Mouse (Mus musculus) kidney, postnatal 4 days (tissue): Measurements from ENCODE around the gene Cdx2.
A peak's percentile ranks its signal among the peaks of the same experiment; 100 is the strongest.

ENCODE experiments used
- DNase-seq, 2 experiments: peaks; one replicate each; pipeline ENCODE4 v3.0.0; 2021; ENCODE audit warnings: mixed read lengths in 2 of 2

Cdx2 gene

DNA sequence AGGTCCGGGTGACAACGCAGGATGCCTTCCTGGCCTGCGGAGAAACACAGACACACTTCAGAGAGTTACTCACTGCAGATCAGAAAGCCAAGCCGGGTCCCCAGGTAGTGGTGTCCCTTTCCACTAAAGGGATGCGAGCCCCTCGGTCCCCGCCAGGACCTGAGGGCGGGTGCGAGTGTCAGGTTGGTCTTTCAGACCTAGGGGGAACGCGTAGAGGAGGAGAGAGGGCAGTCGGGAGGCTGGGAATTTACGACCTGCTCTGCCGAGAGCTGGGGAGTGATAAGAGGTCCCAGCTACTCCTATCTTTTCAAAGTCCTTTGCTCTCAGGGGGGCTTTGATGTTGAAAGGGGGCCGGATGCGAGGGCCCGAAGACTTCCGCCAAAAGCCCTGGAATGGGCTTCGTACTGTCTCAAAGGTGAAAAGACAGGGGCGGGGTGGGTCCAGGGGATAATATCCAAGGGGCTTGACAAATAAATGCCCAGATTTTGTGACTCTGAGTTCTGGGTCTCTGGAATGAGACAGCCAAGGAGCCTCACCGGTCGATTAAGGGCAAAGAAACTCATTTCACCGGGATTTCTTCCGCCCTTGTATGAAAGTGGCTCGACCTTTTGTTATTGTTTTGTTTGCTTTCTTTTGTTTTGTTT is 8.5 kb upstream of the Cdx2 start:
- DNase-seq, result no peak

DNA sequence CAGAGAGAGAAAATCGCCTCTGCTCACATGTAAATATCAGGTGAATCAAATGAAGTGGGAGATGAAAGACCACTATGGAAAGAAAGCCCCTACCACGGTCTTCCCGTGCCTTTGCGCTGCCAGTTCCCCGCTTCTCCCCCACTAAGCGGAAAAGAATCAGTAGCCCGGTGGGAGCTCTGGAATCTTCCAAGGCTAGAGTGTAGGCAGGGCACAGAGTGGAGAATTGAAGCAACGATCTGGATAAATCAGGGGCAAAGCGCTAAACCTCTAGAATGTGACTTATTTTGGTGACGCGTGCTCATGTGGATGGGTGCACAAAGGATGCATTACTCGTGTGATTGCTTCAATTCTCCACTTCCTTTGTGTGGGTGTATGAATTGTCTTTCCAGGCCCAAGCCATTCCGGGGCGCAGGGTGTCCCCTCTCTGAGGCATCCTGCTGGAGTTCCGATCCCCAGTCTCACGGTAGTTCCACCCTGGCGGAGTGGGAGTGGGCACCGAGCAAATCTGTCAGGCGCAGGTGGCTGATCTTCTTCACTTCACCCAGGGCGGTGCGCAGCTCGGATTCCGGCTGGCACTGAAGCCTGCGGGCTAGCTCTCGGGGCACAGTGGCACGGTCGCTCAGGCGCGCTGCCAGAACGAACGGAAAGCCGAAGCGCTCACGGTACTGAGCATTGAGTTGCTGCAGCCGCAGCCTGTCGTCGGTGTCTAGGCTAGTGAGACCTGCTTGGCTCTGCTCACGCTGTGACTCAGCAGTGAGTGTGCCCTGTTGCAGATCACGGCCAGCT is 7.8 kb upstream of the Cdx2 start:
- peak in 1 of 2 experiments; percentile 41 for DNase-seq

DNA sequence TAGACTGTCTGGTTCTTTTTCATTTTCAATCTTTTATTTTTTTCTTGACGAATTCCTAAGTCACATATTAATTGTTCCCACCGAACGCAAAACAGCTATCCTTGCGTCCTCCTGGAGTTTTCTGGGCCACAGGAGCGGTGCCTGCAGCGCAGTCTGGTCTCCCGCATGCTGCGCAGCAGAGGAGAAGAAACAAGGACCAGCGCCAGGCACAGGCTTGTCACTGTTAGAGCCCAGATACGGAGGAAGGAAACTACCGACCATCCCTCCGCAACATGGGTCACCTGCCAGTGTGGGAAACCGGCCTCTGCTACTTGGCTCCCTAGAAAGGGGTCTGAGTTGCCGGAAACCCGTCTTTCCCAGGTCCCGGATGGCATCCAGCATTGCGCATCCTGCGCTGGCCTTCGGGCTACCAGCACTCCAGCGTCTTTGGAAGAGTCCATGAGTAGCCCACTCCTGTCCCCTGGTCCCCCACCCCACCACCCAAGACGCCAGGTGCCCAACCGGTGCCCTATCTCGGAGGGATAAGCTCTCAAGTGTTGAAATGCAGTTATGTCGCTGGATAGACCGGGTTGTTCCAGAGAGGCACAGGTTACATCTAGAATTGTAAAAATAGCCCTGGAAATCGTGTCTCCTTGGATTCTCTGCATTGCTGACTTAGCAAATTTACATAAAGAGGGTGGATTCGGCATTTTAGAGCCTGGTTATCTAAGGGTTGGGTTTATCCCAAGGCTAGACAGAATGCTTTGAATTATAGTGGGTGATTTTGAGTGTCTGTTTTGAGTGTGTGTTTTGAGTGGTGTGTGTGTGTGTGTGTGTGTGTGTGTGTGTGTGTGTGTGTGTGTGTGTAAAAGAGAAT is 6.0 kb upstream of the Cdx2 start:
- no peak for DNase-seq

DNA sequence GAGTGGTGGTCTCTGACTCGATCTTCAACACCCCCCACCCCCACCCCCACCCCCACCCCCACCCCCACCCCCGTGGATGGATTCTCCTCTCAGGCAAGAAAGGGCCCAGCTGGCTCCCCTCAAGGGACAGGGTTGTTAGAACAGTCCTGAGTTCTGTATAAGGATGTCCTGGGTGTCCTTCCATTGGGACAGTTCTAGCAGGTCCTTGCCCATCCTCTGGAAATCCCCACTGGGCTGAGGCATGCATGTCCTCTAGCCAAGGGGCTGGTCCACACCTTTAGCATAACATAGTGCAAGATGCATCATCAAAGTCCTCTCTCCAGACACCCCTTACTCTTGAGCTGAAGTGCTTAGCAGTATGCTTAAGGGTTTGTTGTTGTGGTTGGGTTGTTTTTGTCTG is 2.7 kb upstream of the Cdx2 start:
- no peak for DNase-seq

DNA sequence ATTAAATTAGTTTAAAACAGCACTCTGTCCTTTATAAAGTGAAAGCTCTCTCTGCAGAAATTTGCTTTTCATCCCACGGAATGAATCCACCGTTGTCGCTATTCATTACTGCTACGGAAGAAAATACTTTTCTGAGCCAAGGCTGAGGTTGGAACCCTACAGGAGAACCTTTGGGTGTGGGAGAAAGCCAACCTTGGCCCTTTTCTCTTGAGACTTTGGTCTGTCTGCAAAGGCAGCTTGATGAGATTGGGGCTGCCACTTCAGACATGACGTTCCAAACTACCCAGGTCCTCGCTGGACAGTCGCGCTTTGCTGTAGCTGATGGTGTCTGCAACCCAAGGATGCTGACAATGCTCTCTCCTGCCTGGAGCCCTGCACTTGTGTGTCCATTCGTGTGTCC is 1.4 kb upstream of the Cdx2 start:
- DNase-seq, result no peak

DNA sequence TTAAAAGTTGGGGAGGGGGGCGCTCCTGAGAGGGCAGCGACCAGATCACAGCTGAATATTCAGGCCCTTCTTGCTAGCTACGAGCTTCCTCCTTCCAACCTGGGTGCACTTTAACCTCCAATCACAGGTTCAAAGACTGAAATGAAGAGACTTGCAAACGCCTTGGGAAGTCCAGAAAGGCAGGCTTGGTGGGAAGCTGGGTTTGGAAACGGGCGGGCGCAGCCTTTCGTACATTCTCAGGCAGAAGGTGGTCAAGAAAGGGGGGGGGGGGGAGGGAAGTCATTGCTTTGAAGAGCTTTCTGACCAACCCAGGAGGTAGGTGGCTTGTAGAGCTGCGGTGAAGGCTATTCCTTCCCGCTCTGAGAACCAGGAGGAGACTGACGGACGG is 322 bp upstream of the Cdx2 start:
- no peak for DNase-seq

DNA sequence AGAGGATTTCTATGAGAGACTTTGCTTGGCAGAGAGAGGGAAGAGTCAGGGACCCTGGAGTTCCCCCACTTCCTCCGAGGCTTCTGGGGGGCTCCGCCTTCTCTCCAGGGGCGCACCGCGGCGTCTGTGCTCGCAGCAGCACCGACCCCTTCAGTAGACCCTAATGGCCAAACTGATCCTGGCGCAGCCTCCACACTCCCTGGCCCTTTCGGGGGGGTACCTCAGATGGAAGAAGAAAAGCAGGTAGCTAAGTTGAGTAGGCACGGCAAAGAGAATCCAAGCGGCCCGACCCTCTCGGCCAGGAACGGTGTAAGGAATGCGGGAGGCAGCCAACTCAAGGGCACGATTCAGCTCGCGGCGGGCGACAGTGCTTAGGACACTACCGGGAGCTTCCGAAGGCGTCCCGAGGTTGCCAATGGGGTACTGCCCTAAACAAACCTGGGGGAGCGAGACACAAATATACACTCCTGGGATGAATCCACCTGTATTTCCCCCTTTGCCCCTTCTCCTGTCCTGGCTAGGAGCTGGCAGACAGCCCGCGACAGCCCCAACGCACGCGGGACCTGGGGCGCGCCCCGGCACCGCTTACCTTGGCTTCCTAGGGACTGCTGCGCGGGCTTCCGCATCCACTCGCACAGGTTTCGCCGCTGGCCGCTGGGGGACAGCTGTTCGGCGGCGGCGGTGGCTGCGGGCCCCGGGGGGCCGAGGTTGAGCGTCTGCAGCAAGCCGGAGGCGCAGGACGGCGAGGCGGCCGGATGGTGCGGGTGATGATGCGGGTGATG is 1.0 kb downstream of the Cdx2 start:
- DNase-seq, result no peak

DNA sequence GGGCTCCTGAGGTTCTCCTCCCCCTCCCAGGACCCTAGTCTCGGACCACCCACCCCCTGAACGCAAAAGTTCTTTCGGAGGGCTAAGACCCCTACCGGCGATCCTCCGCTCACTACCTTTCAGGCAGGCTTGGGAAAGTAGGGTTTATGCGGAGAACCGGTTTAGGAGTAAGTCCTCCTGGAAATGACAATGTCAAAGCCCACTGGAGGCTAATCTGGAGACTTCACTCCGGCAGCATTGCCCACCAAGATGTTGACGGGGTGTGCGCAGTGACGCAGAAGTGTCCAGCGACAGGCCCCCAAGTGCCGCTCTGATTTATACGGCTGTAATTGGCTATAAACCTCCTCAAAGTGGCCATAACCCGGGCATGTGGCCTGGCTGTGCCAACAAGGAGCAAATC is 1.9 kb downstream of the Cdx2 start:
- DNase-seq, result no peak

DNA sequence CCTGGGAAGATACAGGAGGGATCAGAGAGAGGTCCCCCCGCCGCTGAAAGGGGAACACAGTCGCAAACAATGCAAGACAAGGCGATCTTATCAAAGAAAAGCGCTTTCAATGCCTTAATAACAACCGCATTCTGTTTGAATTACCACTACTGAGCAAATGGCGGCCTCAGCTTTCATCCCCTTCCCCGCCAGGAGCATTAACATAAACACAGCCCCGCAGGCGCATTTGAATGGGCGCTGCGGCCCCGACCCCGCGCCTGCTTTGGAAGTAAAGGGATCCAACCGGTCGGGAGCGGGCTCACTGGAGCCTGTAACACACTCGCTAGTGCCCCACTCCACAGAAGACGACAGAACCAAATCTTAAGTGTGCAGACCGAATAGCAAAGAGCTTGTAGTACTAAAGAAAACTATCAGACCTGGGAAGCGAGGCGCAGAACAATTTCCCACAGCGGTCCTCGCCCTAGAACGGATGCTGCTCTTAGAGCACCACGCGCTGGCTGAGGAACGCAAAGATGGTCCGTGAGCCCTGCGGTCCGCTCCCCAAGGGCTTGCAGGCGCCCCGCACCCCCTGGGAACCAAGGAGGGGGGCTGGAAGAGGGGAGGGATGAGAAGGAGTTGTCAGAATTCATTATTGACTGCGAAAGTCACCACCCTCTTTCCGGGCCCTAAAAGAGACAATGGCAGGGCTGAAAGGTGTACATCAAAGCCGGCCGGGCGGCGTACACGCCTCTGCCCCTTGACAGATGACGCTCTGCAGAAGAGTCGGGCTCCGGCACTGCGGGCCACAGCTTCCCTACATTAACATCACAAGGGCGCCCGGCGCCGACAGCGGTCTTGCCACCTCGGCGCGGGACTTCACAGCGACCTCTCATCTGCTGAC is 2.6 kb downstream of the Cdx2 start:
- DNase-seq, result no peak

DNA sequence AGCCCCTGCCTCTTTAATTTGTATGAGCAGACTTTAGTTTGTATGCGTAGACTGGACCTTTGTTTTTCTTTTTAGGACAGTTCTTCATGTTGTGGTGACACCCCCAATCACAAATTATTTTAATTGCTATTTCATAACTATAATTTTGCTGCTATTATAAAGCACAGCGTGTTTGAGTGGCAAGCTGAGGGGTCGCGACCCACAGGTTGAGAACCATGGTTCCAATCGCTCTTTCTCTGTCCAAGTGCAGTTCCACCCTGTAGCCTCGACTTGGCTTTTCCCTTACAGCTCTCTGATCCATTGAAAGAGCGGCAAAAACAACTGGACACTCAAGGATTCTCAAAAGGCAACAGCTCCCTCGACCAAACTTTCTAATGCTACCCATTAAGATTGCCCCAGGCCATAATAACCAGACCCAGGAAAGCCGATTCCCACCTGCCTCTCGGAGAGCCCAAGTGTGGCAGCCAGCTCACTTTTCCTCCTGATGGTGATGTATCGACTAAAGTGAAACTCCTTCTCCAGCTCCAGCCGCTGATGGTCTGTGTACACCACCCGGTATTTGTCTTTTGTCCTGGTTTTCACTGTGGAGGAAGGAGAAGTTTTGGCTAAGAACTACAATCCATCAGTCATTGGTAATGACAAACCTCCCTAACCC is 4.2 kb downstream of the Cdx2 start:
- DNase-seq, result no peak

DNA sequence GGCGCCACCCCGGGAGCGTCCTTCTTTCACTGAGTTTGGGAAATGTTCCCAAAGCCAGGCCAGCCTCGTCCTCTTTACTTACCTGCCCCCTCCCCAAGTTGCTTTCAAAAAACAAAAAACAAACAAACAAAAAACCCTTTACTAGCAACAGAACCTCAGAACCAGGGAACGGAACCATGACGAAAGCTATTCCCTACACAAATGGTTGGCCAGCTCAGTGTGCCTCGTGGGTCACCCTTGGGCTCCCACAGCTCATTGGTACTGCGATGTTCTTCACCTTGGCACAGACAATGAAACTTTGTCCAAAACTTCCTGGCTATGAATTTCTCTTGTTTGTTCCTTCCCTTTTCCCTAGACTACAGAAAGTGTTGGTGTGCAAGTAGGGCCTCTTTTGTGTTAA is 4.9 kb downstream of the Cdx2 start:
- no peak for DNase-seq

DNA sequence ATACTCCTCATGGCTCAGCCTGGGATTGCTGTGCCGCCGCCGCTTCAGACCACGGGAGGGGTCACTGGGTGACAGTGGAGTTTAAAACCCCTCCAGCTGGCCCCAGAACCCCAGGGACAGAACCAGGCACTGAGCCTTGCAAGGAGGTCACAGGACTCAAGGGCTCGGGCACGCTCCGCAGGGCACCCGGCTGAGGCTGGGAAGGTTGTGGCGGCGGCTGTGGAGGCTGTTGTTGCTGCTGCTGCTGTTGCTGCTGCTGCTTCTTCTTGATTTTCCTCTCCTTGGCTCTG is 5.3 kb downstream of the Cdx2 start:
- DNase-seq, result peak in 1 of 2 experiments; percentile 43

DNA sequence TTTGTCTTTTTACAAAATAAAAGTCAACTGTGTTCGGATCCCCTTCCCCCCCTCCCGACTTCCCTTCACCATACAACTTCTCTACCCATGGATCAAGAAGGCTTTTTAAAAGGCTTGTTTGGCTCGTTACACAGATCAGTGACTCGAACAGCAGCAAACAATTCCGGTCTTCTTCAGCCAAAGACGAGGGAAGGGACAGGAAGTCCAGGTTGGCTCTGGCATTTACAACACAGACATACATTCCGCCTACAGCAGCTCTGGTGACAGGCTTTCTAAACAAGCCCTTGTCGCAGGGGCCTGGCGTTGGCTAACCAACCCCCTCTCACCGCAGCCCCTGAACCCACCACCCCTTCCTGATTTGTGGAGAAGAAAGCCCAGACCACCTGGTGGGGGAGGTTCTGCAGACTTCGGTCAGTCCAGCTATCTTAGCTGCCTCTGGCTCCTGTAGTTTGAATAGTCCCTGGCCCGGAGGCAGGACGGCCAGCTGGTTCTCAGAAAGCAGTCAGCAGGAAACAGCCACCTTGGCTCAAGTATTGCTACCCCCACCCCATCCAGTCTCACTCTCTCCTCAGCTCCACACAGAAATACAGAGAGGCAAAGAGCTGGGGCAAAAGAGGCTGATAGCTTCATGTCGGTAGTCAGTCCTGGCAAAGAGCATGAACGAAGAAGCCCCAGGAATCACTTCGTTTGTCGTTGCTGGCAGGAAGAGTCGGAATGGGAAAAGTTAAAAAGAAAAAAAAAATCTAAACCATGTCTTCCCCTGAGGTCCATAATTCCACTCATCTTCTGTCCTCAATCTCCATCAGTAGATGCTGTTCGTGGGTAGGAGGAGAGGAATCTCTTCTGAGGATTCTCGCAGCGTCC is 5.9 kb downstream of the Cdx2 start:
- no peak for DNase-seq

DNA sequence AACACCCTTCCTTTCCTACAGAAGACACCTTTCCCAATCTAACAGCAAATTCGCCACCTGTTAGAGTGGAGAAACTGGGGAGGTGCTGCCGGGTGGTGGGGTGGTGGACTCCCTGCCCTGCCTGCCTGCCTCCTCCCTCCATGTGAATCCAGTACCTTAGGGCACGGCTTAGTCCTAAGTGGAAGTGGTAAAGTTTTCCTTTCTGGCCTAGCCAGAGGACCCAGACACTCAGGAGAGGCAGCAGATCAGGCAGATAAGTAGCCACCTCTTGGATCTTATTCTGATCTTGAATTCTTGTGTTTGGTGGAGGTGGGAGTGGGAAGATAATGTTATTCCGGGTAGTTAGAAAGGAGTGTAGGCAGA is 7.1 kb downstream of the Cdx2 start:
- no peak for DNase-seq

DNA sequence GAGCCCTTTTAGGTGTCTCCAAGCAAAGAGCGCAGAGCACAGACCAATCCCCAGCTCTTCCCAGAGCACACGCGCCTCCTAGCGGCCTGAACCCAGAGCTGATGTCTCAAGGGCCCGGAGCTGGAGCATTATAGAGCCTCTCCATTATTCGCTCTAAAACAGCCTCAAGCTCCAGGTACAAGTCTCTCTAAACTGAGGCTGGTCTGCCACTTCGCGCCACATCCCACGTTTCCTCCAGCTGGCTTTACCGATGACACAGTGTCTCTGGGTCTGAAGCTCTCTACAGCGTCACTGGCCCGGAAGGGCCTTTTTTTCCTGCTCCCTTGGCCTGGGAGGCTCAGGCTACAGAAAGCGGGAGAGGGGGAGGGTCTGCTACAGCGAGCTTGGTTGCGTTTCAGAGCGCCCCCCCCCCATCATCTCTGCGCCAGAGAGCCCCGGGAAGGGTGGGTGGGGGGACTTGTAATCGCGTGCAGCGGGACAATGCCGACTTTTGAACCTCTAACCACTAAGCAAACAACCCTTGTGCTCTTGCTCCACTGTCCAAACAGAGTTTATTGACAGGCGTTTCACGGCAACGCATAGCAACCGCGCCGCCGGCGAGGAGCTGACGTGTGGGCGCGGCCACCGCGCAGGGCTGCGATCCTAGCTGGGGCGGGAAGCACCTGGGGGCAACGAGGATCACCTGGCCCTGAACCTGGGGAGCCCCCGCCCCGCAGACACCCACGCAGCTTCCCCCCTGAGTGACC is 7.6 kb downstream of the Cdx2 start:
- peak; percentile 74 to 79 for DNase-seq

DNA sequence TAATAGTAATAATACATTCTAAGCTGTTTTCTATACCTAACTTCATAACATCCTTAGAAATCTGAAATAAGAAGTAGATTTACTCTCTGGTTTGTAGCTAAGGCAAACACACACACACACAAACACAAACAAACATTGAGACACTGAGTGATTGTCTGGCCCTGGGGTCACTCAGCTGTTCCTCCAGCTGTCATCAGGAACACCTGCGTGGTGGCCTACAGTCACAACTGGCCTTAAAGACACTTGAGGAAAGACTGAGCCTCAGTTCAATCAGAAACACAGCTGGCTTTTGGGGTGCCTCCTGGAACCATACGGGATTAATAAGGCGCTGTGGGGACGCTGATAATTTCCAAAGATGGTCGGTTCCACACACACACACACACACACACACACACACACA is 9.8 kb downstream of the Cdx2 start:
- no peak for DNase-seq

DNA sequence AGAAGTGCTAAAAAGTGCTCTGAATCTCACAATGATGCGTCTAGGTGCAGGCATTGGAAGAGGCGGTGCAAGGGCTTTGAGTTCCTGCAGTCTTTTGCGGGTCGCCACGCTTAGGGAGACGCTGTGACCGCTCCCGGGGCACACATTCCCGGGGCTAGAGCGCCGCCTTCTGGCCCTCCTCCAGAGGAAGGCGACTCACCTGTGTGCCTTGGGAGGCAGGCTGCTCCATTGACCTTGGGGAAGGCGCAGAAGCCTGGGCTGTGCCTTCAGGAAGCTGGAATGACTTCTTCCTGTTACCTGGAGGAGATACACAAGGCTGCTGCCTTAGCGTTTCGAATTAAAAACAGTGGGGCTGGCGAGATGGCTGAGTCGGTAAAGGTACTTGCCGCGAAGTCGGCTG is 12.9 kb downstream of the Cdx2 start:
- peak; percentile 65 to 71 for DNase-seq

DNA sequence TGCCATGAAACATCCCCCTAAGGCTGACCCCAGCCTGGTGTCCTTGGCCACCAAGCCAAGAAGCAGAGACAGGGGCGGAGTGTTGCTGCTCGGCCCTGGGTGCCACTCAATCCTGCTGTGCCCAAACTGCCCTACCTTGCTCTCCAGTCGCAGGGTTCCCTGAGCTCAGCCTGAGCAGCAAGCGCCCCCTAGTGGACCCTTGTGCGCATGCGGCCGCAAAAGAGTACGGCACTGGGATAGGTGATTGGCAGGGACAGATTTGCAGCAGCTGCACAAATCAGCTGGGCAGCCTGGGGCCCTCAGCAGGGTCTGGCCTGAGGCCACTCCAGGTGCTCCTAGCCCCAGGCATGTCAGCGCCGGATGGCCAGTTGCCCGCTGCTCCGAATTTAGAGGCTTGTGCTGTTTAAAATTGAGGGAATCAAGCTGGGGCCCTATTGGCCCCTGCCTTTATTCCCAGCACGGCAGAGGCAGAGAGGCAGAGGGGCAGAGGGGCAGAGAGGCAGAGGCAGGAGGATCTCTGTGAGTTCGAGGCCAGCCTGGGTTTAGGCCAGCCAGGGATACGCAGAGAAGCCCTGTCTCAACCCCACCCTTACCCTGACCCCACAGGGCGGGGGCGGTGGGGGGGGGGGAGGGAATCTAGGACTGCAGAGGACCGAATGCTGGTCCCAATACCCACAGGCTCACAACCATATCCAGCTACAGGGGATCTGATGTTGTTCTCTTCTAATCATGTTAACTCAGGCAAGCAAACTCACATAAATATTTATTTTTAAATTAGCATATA is 13.8 kb downstream of the Cdx2 start:
- peak; percentile 83 to 85 for DNase-seq

DNA sequence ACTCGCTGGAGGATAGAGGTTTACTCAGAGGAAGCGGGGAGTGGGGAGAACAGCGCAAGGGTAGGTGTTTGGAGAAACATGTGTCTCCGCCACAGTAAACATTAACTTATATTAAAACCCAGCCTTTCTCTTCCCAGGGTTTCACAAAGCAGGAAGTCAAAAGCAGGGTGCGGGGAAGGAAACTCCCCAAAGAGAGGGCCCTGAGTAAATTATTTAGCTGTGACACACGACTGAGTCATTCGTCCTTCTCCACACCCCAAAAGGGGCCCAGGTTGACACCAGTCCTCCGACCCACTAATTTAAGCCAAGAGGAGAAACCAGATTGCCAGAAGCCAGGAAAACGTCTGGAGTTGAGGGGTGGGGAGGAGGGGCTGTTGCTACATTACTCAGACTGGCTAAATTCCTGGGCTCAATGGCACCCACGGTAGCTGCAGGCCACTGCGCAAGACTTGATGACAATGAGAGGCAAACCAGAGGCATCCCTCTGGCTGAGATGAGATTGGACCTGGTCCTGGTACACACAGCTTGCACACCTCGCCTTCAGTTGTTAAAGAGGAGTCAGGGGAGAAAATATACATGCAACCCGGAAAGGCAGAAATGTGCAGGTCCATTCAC is 14.5 kb downstream of the Cdx2 start:
- no peak for DNase-seq
